Mouse (Mus musculus): ENCODE results near the gene Axl.
A peak's percentile ranks its signal among the peaks of the same experiment; 100 is the strongest.

Gene Axl

GRCm38 (mm10) chr7:25788220-25789128, at the start of gene Axl:
Gene Axl, minus strand, starts transcription at chr7:25788705.
- DNase-seq (ENCODE audit: low spot score): peak; percentile 84

GRCm38 (mm10) chr7:25835188-25835891, 46.8 kb upstream of the Axl start:
- DNase-seq (ENCODE audit: low spot score): no peak

- DNase-seq (ENCODE audit: low spot score): no peak
Measured at GRCm38 (mm10) chr7:25831557-25832530, 43.3 kb upstream of the Axl start.

- DNase-seq (ENCODE audit: low spot score): no peak
Measured at GRCm38 (mm10) chr7:25830251-25830650, 41.7 kb upstream of the Axl start.

- DNase-seq (ENCODE audit: low spot score): peak; percentile 44
Measured at GRCm38 (mm10) chr7:25827199-25827598, 38.7 kb upstream of the Axl start.

GRCm38 (mm10) chr7:25826029-25826428, 37.5 kb upstream of the Axl start:
- no peak for DNase-seq (ENCODE audit: low spot score)

- no peak for DNase-seq (ENCODE audit: low spot score)
Measured at GRCm38 (mm10) chr7:25825043-25825442, 36.5 kb upstream of the Axl start.

GRCm38 (mm10) chr7:25816241-25816919, 27.9 kb upstream of the Axl start, which contains the start of gene Cyp2s1:
Gene Cyp2s1, minus strand, starts transcription at chr7:25816913.
- DNase-seq (ENCODE audit: low spot score): peak; percentile 42

GRCm38 (mm10) chr7:25815571-25815970, 27.1 kb upstream of the Axl start:
- DNase-seq (ENCODE audit: low spot score): no peak

- DNase-seq (ENCODE audit: low spot score): no peak
Measured at GRCm38 (mm10) chr7:25814711-25815110, 26.2 kb upstream of the Axl start.

GRCm38 (mm10) chr7:25812195-25812594, 23.7 kb upstream of the Axl start:
- no peak for DNase-seq (ENCODE audit: low spot score)

- no peak for DNase-seq (ENCODE audit: low spot score)
Measured at GRCm38 (mm10) chr7:25811716-25812115, 23.2 kb upstream of the Axl start.

- DNase-seq (ENCODE audit: low spot score): peak; percentile 59
Measured at GRCm38 (mm10) chr7:25805631-25806343, 17.3 kb upstream of the Axl start.

GRCm38 (mm10) chr7:25804792-25805191, 16.3 kb upstream of the Axl start:
- DNase-seq (ENCODE audit: low spot score): peak; percentile 60

- no peak for DNase-seq (ENCODE audit: low spot score)
Measured at GRCm38 (mm10) chr7:25803460-25803859, 15.0 kb upstream of the Axl start.

GRCm38 (mm10) chr7:25802241-25803125, 14.0 kb upstream of the Axl start:
- peak; percentile 77 for DNase-seq (ENCODE audit: low spot score)

- DNase-seq (ENCODE audit: low spot score): no peak
Measured at GRCm38 (mm10) chr7:25801031-25801430, 12.5 kb upstream of the Axl start.

GRCm38 (mm10) chr7:25799369-25799768, 10.9 kb upstream of the Axl start:
- DNase-seq (ENCODE audit: low spot score): no peak

GRCm38 (mm10) chr7:25798540-25798939, 10.0 kb upstream of the Axl start:
- DNase-seq (ENCODE audit: low spot score): no peak

GRCm38 (mm10) chr7:25794775-25795174, 6.3 kb upstream of the Axl start:
- DNase-seq (ENCODE audit: low spot score): no peak

Measured in ovary, adult 18-20 months (tissue).